Mouse (Mus musculus): ENCODE measurements around the gene Zfp867.
A peak's percentile ranks its signal among the peaks of the same experiment; 100 is the strongest.

Zfp867 gene

GRCm38 (mm10) chr11:59458973-59459372, 13.3 kb downstream of the Zfp867 start:
- peak; percentile 77 for DNase-seq (ENCODE audit: low spot score)

GRCm38 (mm10) chr11:59456891-59457290, 15.4 kb downstream of the Zfp867 start:
- DNase-seq (ENCODE audit: low spot score): no peak

- no peak for DNase-seq (ENCODE audit: low spot score)
Measured at GRCm38 (mm10) chr11:59456346-59456745, 15.9 kb downstream of the Zfp867 start.

GRCm38 (mm10) chr11:59451086-59451485, 21.2 kb downstream of the Zfp867 start, which contains the start of gene Snap47:
Snap47 (minus strand) TSS chr11:59451186.
- no peak for DNase-seq (ENCODE audit: low spot score)

GRCm38 (mm10) chr11:59450230-59450771, 22.0 kb downstream of the Zfp867 start:
- DNase-seq (ENCODE audit: low spot score): peak; percentile 45

- peak; percentile 89 for DNase-seq (ENCODE audit: low spot score)
Measured at GRCm38 (mm10) chr11:59449741-59450229, 22.5 kb downstream of the Zfp867 start, which contains the start of gene Jmjd4. Jmjd4 (plus strand) TSS chr11:59450045.

- no peak for DNase-seq (ENCODE audit: low spot score)
Measured at GRCm38 (mm10) chr11:59443102-59443501, 29.2 kb downstream of the Zfp867 start.

- no peak for DNase-seq (ENCODE audit: low spot score)
Measured at GRCm38 (mm10) chr11:59437954-59438353, 34.3 kb downstream of the Zfp867 start.

- peak; percentile 91 for DNase-seq (ENCODE audit: low spot score)
Measured at GRCm38 (mm10) chr11:59432261-59432660, 40.0 kb downstream of the Zfp867 start.

- DNase-seq (ENCODE audit: low spot score): no peak
Measured at GRCm38 (mm10) chr11:59429959-59430358, 42.3 kb downstream of the Zfp867 start.

- DNase-seq (ENCODE audit: low spot score): no peak
Measured at GRCm38 (mm10) chr11:59428057-59428660, 44.1 kb downstream of the Zfp867 start.

GRCm38 (mm10) chr11:59425671-59426101, 46.6 kb downstream of the Zfp867 start:
- DNase-seq (ENCODE audit: low spot score): peak; percentile 52

GRCm38 (mm10) chr11:59423010-59423588, 49.2 kb downstream of the Zfp867 start:
- DNase-seq (ENCODE audit: low spot score): no peak

GRCm38 (mm10) chr11:59421967-59422366, 50.3 kb downstream of the Zfp867 start:
- DNase-seq (ENCODE audit: low spot score): no peak

GRCm38 (mm10) chr11:59421436-59421835, 50.8 kb downstream of the Zfp867 start:
- no peak for DNase-seq (ENCODE audit: low spot score)

GRCm38 (mm10) chr11:59418708-59419107, 53.6 kb downstream of the Zfp867 start:
- DNase-seq (ENCODE audit: low spot score): no peak

GRCm38 (mm10) chr11:59412999-59413863, 59.0 kb downstream of the Zfp867 start:
- no peak for DNase-seq (ENCODE audit: low spot score)

- no peak for DNase-seq (ENCODE audit: low spot score)
Measured at GRCm38 (mm10) chr11:59412058-59412457, 60.2 kb downstream of the Zfp867 start.

Measured in adipocyte (in vitro differentiated cells).